Mouse (Mus musculus) urinary bladder, adult 2 months (tissue): ENCODE results near the gene Eid2. TPM values are rescaled to one million over a fixed set of nuclear protein-coding genes. Genes with fewer than 3 reads are reported as not detected.

ENCODE experiments used
- DNase-seq: peaks from one replicate; pipeline ENCODE4 v3.0.0; 2022; ENCODE audit warnings: low spot score
- polyA plus RNA-seq: library from polyadenylated mRNA; depleted of rRNA; stranded (reverse); fragments of >200 nt; gene quantifications from 2 replicates; pipeline ENCODE4 v1.2.3, GENCODE M21; 2012; rRNA removed

Gene Eid2
- polyA plus RNA-seq, 1 experiment = 14.8 TPM

DNA sequence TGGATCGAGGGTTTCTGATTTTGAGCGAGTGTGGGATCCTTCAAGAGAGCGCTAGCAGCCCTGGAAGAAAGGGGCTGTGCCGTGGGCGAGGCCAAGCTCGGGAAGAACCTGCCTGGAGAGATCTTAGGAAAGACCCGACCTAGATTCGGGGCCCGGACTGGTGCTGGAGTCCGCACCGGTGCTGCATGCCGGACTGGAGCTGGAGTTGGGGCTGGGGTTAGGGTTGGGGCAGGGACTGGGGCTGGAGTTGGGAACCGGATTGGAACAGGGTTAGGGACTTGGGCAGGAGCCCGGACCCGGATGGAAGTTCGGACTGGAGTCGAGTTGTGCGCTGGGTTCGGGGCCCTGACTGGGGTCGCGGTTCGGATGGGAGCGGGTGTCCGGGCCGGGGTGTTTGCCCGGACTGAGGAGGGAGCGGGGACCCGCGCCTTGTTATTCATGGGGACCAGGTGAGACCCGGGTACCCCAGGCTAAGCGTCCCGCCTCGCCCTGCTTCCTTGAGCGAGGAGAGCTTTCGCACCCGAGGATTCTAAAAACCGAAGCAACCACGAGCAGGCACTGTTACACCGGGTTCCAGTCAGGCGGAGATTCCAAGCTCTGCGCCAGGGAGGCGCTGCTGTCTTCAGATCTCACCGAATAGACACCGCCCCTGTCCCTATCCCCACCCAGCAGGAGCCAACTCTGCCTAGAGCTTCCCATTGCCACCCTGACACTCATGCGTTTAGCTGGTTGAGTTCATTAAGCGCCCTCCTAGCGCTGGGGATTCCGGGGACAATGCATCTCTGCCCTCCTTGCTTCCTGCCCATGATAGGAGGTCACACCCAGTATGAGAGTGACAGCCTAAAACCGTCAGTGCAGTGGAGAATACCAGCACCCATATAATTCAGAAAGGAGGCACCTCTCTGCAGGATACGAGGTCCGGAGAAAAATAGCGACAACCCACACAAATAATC, 23.2 kb downstream of the Eid2 start, which contains the start of gene Selenov:
Selenov (minus strand) TSS at position 549 of the 953 bp plus-strand sequence.
- DNase-seq = no peak

GRCm38 (mm10) chr7:28294481-28294880, 26.8 kb downstream of the Eid2 start:
- DNase-seq = no peak

GRCm38 (mm10) chr7:28298837-28299625, 31.4 kb downstream of the Eid2 start:
- no peak for DNase-seq

GRCm38 (mm10) chr7:28301616-28302433, 34.1 kb downstream of the Eid2 start, which contains the start of gene Dll3:
Dll3 (minus strand) TSS chr7:28302238.
- DNase-seq = no peak

DNA sequence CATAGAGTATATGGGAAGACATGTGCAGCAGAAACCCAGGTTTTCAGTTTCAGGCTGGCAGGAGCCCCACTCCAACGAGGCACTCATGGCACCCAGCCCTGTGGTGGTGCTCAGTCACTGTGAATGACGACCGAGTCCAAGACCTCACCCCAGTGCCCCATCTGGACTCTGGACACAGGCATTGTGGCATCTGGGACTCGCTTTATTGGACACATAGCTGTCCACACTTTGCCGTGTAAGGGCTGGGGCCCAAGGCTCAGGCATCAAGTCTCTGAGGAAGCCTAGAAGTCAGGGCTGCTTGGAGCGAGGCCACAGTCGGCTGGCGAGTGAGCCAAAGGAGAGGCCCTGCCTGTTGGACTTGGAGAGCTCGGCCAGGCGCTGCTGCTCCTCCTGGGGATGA, 38.0 kb downstream of the Eid2 start:
- no peak for DNase-seq

DNA sequence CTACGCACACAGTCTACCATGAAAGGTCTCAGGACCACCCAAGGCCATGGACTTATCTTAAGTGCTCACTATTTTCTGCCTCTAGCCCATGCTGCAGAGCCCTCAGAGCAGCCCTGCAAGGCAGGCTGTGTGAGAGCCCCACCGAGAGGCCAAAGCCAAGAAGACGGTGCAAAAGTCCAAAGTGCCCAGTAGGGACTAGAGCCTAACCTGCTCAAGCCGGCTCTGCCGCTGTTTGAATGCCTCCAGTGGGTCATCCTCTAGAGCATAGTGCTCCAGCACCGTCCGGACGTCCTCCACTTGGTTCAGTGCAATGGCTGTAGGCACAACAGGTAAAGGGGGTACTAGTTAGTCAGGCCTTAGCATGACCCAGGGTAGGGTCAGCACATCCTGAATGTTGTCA, 38.5 kb downstream of the Eid2 start:
- no peak for DNase-seq

- DNase-seq = no peak
Measured at GRCm38 (mm10) chr7:28309737-28310136, 42.1 kb downstream of the Eid2 start.

GRCm38 (mm10) chr7:28311151-28311925, 43.7 kb downstream of the Eid2 start:
- DNase-seq = no peak

DNA sequence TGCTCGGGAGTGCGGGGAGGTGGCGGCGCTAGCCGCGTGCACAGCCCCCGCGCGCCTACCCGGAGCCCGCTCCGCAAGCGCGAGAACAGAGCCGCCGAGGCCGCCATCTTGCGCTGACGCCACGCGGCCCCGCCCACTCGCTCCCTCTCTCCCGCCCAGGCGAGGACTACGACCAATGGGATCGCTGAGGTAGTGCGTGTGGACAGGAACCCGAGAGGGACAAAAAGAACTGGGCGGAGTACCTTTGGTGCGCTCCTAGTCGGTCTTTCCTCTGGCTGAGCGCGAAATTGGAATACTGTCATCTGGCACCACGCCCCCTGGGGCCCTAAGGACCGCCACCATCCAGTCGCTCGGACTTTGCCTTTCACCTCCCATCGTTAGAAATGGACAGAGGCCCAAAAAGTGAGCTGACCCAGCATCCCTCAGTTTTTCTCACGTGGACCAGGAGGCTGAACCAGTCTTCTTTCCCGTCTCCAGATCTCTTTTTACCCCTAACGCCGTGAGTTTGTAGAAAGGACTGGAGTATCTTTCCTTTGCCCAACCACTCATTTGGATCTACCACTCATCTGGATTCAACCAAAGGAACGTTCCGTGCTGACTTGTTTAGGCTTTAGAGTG, 44.4 kb downstream of the Eid2 start, which contains the start of gene Timm50:
Timm50 (minus strand) TSS at position 147 of the 618 bp plus-strand sequence.
- DNase-seq = peak; percentile 96

DNA sequence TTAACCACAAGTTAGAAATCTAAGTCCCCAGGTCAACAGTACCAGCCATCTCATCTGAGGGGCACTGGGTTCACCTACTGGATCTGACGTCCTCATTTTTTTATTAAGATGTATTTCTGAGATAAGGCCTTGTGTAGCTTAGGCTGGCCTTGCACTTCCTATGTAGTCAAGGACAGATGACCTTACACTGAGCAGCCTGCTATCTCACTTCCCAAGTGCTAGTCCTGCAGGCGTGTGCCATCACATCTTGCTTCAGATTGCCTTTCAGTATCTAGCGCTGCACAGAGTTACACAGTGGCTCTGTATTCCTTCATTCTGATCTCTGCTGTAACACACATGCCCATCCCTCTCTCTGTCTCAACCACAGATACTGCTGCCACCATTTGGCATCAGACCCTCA, 50.4 kb downstream of the Eid2 start:
- DNase-seq = no peak

DNA sequence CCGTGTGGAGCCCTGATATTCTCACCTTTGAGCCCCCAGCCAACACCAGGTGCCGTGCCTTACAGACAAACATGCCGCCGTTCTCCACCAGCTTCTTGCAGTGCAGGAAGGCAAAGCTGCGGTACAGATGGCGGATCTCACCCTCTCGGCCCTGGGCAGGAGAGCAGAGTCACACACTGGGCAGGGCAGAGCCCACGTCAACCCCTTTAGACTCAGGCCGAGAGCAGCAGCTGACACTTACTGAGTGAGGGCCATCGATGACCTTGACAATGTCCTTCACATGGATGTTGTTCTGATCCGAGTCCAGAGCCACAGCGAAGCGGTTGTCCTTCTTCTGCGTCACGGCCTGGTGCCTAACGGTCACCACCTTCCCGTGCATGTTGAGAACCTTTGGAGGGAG, 51.0 kb downstream of the Eid2 start:
- DNase-seq = no peak

Other genes with a start within 250 kb of the Eid2 start
- 143 and 175 TPM in 2 replicates for gene Psmc4, start 217.8 kb upstream of the Eid2 start, polyA plus RNA-seq
- gene Fcgbp, start 196.6 kb upstream of the Eid2 start, polyA plus RNA-seq = 1.3 TPM in 2 replicates
- 0.01 TPM in 1 of 2 replicates, not detected in the other for gene 9530053A07Rik, start 138.4 kb upstream of the Eid2 start, polyA plus RNA-seq
- gene Fbl, start 98.2 kb upstream of the Eid2 start, polyA plus RNA-seq = 88.9 and 108 TPM in 2 replicates
- gene Dyrk1b, start 88.4 kb upstream of the Eid2 start, polyA plus RNA-seq = 11.7 and 17.6 TPM in 2 replicates
- gene Eid2b, start 9.9 kb downstream of the Eid2 start, polyA plus RNA-seq = 9.4 and 10.1 TPM in 2 replicates
- 0.19 TPM in 1 of 2 replicates, not detected in the other for gene Selenov, start 23.3 kb downstream of the Eid2 start, polyA plus RNA-seq
- not detected in 2 replicates for gene Dll3, start 34.4 kb downstream of the Eid2 start, polyA plus RNA-seq
- gene Timm50, start 44.2 kb downstream of the Eid2 start, polyA plus RNA-seq = 33.7 and 41.8 TPM in 2 replicates
- 60.7 and 72.5 TPM in 2 replicates for gene Supt5, start 70.9 kb downstream of the Eid2 start, polyA plus RNA-seq
- 1,939 and 2,023 TPM in 2 replicates for gene Rps16, start 82.8 kb downstream of the Eid2 start, polyA plus RNA-seq
- 11.7 and 23.9 TPM in 2 replicates for gene Plekhg2, start 104.7 kb downstream of the Eid2 start, polyA plus RNA-seq
- 33.5 and 34.1 TPM in 2 replicates for gene Zfp36, start 112.4 kb downstream of the Eid2 start, polyA plus RNA-seq
- gene Med29, start 124.8 kb downstream of the Eid2 start, polyA plus RNA-seq = 25.6 and 30.8 TPM in 2 replicates
- gene Paf1, start 125.1 kb downstream of the Eid2 start, polyA plus RNA-seq = 108 and 130 TPM in 2 replicates
- 18.6 and 20.7 TPM in 2 replicates for gene Gmfg, start 169.6 kb downstream of the Eid2 start, polyA plus RNA-seq
- 3.9 and 4.3 TPM in 2 replicates for gene Lrfn1, start 184.1 kb downstream of the Eid2 start, polyA plus RNA-seq
- gene Ifnl2, start 242.6 kb downstream of the Eid2 start, polyA plus RNA-seq = not detected in 2 replicates